Mouse (Mus musculus): Measurements from ENCODE around the gene Pard6b. TPM values are rescaled to one million over a fixed set of nuclear protein-coding genes. Genes with fewer than 3 reads are reported as not detected.
A peak's percentile ranks its signal among the peaks of the same experiment; 100 is the strongest.

The Pard6b gene
- total and polyA plus RNA-seq, 2 experiments from 2014 or later = 5.1 to 6.6 TPM

- H3K9me3 ChIP-seq (ENCODE audit: low read length) = no peaks in the 10 kb centered on the region
- H3K27ac ChIP-seq (ENCODE audit: low read depth, low read length) = no peak overlapping the region
- no peak overlapping the region for H3K4me3 ChIP-seq (ENCODE audit: low read depth, low read length)
- H3K36me3 ChIP-seq (ENCODE audit: insufficient read depth, low read length) = no peaks in the 10 kb centered on the region
- 93% methylated on average over 3 of the region's 3 CpGs for WGBS
- H3K4me1 ChIP-seq (ENCODE audit: insufficient read depth, low read length) = no peaks in the 10 kb centered on the region
- H3K9ac ChIP-seq (replicated peaks; ENCODE audit: low read length, poor library complexity, severe bottlenecking) = no peak overlapping the region
- no peak for DNase-seq (ENCODE audit: low spot score)
- TF ChIP-seq CTCF (IDR thresholded peaks at IDR 0.05) = no peak
- no peak for ATAC-seq (ENCODE audit: low FRiP score)
- H3K27me3 ChIP-seq (ENCODE audit: insufficient read depth, low read length) = peaks cover 5% of the 10 kb centered on the region; the same call in 1 of the 2 replicates
- no peak overlapping the region for H3K4me2 ChIP-seq (ENCODE audit: low read depth, low read length, poor library complexity, severe bottlenecking)
These were observed 35.0 kb downstream of the Pard6b start for GRCm38 (mm10) chr2:168115826-168116225.

- Histone ChIP-seq H3K9me3 (ENCODE audit: low read length) (no peaks in the 10 kb centered on the region), H3K9ac (replicated peaks; ENCODE audit: low read length, poor library complexity, severe bottlenecking) (peak overlapping the region; percentile 50), H3K27ac (ENCODE audit: low read depth, low read length) (no peak overlapping the region), H3K27me3 (ENCODE audit: insufficient read depth, low read length) (peaks cover 5% of the 10 kb centered on the region; the same call in 1 of the 2 replicates), H3K36me3 (ENCODE audit: insufficient read depth, low read length) (no peaks in the 10 kb centered on the region), H3K4me3 (ENCODE audit: low read depth, low read length) (peak overlapping the region; percentile 32), H3K4me2 (ENCODE audit: low read depth, low read length, poor library complexity, severe bottlenecking) (peak overlapping the region; percentile 76), H3K4me1 (ENCODE audit: insufficient read depth, low read length) (no peaks in the 10 kb centered on the region)
- under 1% methylated on average over 37 of the region's 37 CpGs for WGBS
- ATAC-seq (ENCODE audit: low FRiP score) (peak; percentile 52; the same call in 1 of the 2 replicates), DNase-seq (ENCODE audit: low spot score) (peak; percentile 52)
- peak; percentile 68 for TF ChIP-seq CTCF (IDR thresholded peaks at IDR 0.05)
These were observed 36.3 kb downstream of the Pard6b start for GRCm38 (mm10) chr2:168117147-168117546.

GRCm38 (mm10) chr2:168117553-168117952 lies 36.7 kb downstream of the Pard6b start:
- no peak for ATAC-seq (ENCODE audit: low FRiP score)
- Histone ChIP-seq H3K4me1 (ENCODE audit: insufficient read depth, low read length) (no peaks in the 10 kb centered on the region), H3K4me2 (ENCODE audit: low read depth, low read length, poor library complexity, severe bottlenecking) (peak overlapping the region; percentile 76), H3K36me3 (ENCODE audit: insufficient read depth, low read length) (no peaks in the 10 kb centered on the region), H3K27me3 (ENCODE audit: insufficient read depth, low read length) (peaks cover 5% of the 10 kb centered on the region; the same call in 1 of the 2 replicates), H3K9ac (replicated peaks; ENCODE audit: low read length, poor library complexity, severe bottlenecking) (peak overlapping the region; percentile 50), H3K27ac (ENCODE audit: low read depth, low read length) (no peak overlapping the region), H3K4me3 (ENCODE audit: low read depth, low read length) (peak overlapping the region; percentile 32), H3K9me3 (ENCODE audit: low read length) (no peaks in the 10 kb centered on the region)
- no peak for TF ChIP-seq CTCF (IDR thresholded peaks at IDR 0.05)
- no peak for DNase-seq (ENCODE audit: low spot score)
- 4% methylated on average over 13 of the region's 13 CpGs for WGBS

- Histone ChIP-seq H3K27me3 (ENCODE audit: insufficient read depth, low read length) (peaks cover 5% of the 10 kb centered on the region; the same call in 1 of the 2 replicates), H3K9ac (replicated peaks; ENCODE audit: low read length, poor library complexity, severe bottlenecking) (no peak overlapping the region), H3K4me1 (ENCODE audit: insufficient read depth, low read length) (no peaks in the 10 kb centered on the region), H3K27ac (ENCODE audit: low read depth, low read length) (no peak overlapping the region), H3K9me3 (ENCODE audit: low read length) (no peaks in the 10 kb centered on the region), H3K4me3 (ENCODE audit: low read depth, low read length) (peak overlapping the region; percentile 32; the same call in 1 of the 2 replicates), H3K4me2 (ENCODE audit: low read depth, low read length, poor library complexity, severe bottlenecking) (peak overlapping the region; percentile 76), H3K36me3 (ENCODE audit: insufficient read depth, low read length) (no peaks in the 10 kb centered on the region)
- TF ChIP-seq CTCF (IDR thresholded peaks at IDR 0.05) = no peak
- DNase-seq (ENCODE audit: low spot score) (no peak), ATAC-seq (ENCODE audit: low FRiP score) (no peak)
- 46% methylated on average over 16 of the region's 16 CpGs for WGBS
These were observed 37.2 kb downstream of the Pard6b start for GRCm38 (mm10) chr2:168117967-168118366.

- Histone ChIP-seq H3K4me2 (ENCODE audit: low read depth, low read length, poor library complexity, severe bottlenecking) (no peak overlapping the region), H3K27me3 (ENCODE audit: insufficient read depth, low read length) (peaks cover 5% of the 10 kb centered on the region; the same call in 1 of the 2 replicates), H3K4me3 (ENCODE audit: low read depth, low read length) (no peak overlapping the region), H3K9me3 (ENCODE audit: low read length) (no peaks in the 10 kb centered on the region), H3K9ac (replicated peaks; ENCODE audit: low read length, poor library complexity, severe bottlenecking) (no peak overlapping the region), H3K36me3 (ENCODE audit: insufficient read depth, low read length) (no peaks in the 10 kb centered on the region), H3K27ac (ENCODE audit: low read depth, low read length) (no peak overlapping the region), H3K4me1 (ENCODE audit: insufficient read depth, low read length) (no peaks in the 10 kb centered on the region)
- TF ChIP-seq CTCF (IDR thresholded peaks at IDR 0.05) = no peak
- WGBS = 80% methylated on average over 3 of the region's 3 CpGs
- no peak for ATAC-seq (ENCODE audit: low FRiP score)
- no peak for DNase-seq (ENCODE audit: low spot score)
These were observed 37.7 kb downstream of the Pard6b start for GRCm38 (mm10) chr2:168118456-168118855.

- WGBS = 79% methylated on average over 12 of the region's 12 CpGs
- H3K4me2 ChIP-seq (ENCODE audit: low read depth, low read length, poor library complexity, severe bottlenecking) = no peak overlapping the region
- no peak overlapping the region for H3K9ac ChIP-seq (replicated peaks; ENCODE audit: low read length, poor library complexity, severe bottlenecking)
- no peak overlapping the region for H3K4me3 ChIP-seq (ENCODE audit: low read depth, low read length)
- H3K36me3 ChIP-seq (ENCODE audit: insufficient read depth, low read length) = no peaks in the 10 kb centered on the region
- no peak overlapping the region for H3K27ac ChIP-seq (ENCODE audit: low read depth, low read length)
- ATAC-seq (ENCODE audit: low FRiP score) = no peak
- DNase-seq (ENCODE audit: low spot score) = no peak
- peaks cover 5% of the 10 kb centered on the region; the same call in 1 of the 2 replicates for H3K27me3 ChIP-seq (ENCODE audit: insufficient read depth, low read length)
- H3K9me3 ChIP-seq (ENCODE audit: low read length) = no peaks in the 10 kb centered on the region
- no peak for TF ChIP-seq CTCF (IDR thresholded peaks at IDR 0.05)
- no peaks in the 10 kb centered on the region for H3K4me1 ChIP-seq (ENCODE audit: insufficient read depth, low read length)
These were observed 38.3 kb downstream of the Pard6b start for GRCm38 (mm10) chr2:168119123-168119522.

Measured in midbrain, postnatal 0 days (tissue).